Mouse (Mus musculus): ENCODE results near the gene Klf12.

DNA sequence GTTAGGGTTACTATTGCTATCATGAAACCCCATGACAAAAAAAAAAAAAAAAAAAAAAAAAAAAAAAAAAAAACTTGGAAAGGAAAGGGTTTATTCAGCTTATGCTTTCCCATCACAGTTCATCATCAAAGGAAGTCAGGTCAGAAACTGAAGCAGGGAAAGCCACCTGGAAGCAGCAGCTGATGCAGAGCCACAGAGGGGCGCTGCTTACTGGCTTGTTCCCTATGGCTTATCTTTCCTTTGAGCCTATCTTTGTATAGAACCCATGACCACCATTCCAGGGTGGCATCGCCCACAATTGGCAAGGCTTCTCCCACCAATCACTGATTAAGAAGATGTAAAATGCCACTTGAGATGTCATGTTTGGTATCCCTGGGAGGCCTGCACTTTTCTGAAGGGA is 119.4 kb downstream of the Klf12 start:
- TF ChIP-seq CTCF (IDR thresholded peaks at IDR 0.05; ENCODE audit: control insufficient read depth, insufficient read depth, low read length) (no peak), POLR2A (IDR thresholded peaks at IDR 0.05; ENCODE audit: borderline replicate concordance, control insufficient read depth, low read depth, low read length) (no peak)
